Mouse (Mus musculus) forebrain, embryonic 10.5 days (tissue): ENCODE results near the gene Olfr1109. TPM values are rescaled to one million over a fixed set of nuclear protein-coding genes. Genes with fewer than 3 reads are reported as not detected.

ENCODE experiments used
- DNase-seq: peaks from one replicate; pipeline ENCODE4 v3.0.0-alpha.2; 2017; ENCODE audit warnings: low spot score; ENCODE audit errors: extremely low spot score
- H3K27ac ChIP-seq: fragments of 300-500 bp; sonication (generic); 2 replicates; pipeline ENCODE4 v1.5.1; 2016; ENCODE audit warnings: mild to moderate bottlenecking
- H3K27me3 ChIP-seq: fragments of 300-500 bp; sonication (generic); 2 replicates; pipeline ENCODE4 v1.6.1; 2016; ENCODE audit warnings: mild to moderate bottlenecking; ENCODE audit not compliant: poor library complexity, severe bottlenecking
- H3K36me3 ChIP-seq: fragments of 300-500 bp; sonication (generic); replicated peaks from 2 replicates; pipeline ENCODE4 v1.6.1; 2016; ENCODE audit warnings: mild to moderate bottlenecking, moderate library complexity
- H3K4me1 ChIP-seq: fragments of 300-500 bp; sonication (generic); 2 replicates; pipeline ENCODE4 v1.6.1; 2016
- H3K4me3 ChIP-seq: fragments of 300-500 bp; sonication (generic); 2 replicates; pipeline ENCODE4 v1.5.1; 2016; ENCODE audit warnings: mild to moderate bottlenecking, moderate library complexity
- H3K9me3 ChIP-seq: fragments of 300-500 bp; sonication (generic); 2 replicates; pipeline ENCODE4 v1.6.1; 2016; ENCODE audit warnings: mild to moderate bottlenecking, moderate library complexity
- WGBS: fragments of 180-500 bp; shearing (Covaris S2); methylation state at CpG from one replicate; pipeline ENCODE4 v1.1.7; 2016; 5-methylcytosine and 5-hydroxymethylcytosine counted together
- polyA plus RNA-seq: library from polyadenylated mRNA; unstranded; fragments of >200 nt; fragmentation: Nextera tagmentation; extraction: Ambion mirVana; gene quantifications from 2 replicates; pipeline ENCODE4 v1.2.1, GENCODE M21; 2016

Olfr1109 gene
- not detected in 2 replicates for polyA plus RNA-seq

GRCm38 (mm10) chr2:87095908-87096307 lies at the start of gene Olfr1109:
Gene Olfr1109, minus strand, starts transcription at chr2:87096008.
- Histone ChIP-seq H3K4me1 (no peaks in the 10 kb centered on the region), H3K36me3 (no peaks in the 10 kb centered on the region), H3K27ac (no peak within 1 kb of the TSS), H3K4me3 (no peak within 1 kb of the TSS), H3K9me3 (no peaks in the 10 kb centered on the region), H3K27me3 (no peaks in the 10 kb centered on the region)
- WGBS = 55% methylated on average over 1 of the region's 1 CpGs
- no peak for DNase-seq

- Histone ChIP-seq H3K4me1 (no peaks in the 10 kb centered on the region), H3K36me3 (no peaks in the 10 kb centered on the region), H3K27me3 (no peaks in the 10 kb centered on the region), H3K4me3 (no peak within 1 kb of the TSS), H3K27ac (no peak within 1 kb of the TSS), H3K9me3 (no peaks in the 10 kb centered on the region)
- 88% methylated on average over 1 of the region's 1 CpGs for WGBS
- no peak for DNase-seq
These were observed 44.4 kb upstream of the Olfr1109 start, which contains the start of gene Olfr1110 for GRCm38 (mm10) chr2:87140200-87140599. Gene Olfr1110, minus strand, starts transcription at chr2:87140300.

- no peak for DNase-seq
- Histone ChIP-seq H3K4me1 (no peaks in the 10 kb centered on the region), H3K4me3 (no peak within 1 kb of the TSS), H3K9me3 (no peaks in the 10 kb centered on the region), H3K36me3 (no peaks in the 10 kb centered on the region), H3K27ac (no peak within 1 kb of the TSS), H3K27me3 (no peaks in the 10 kb centered on the region)
These were observed 18.7 kb upstream of the Olfr1109 start, which contains the start of gene Olfr259 for GRCm38 (mm10) chr2:87114467-87114866. Gene Olfr259, minus strand, starts transcription at chr2:87114567.

GRCm38 (mm10) chr2:87075717-87076116 lies 20.1 kb downstream of the Olfr1109 start, which contains the start of gene Olfr1107:
Gene Olfr1107, minus strand, starts transcription at chr2:87075817.
- H3K27me3 ChIP-seq = no peaks in the 10 kb centered on the region
- WGBS = 80% methylated on average over 1 of the region's 1 CpGs
- no peak for DNase-seq
- H3K9me3 ChIP-seq = no peaks in the 10 kb centered on the region
- no peaks in the 10 kb centered on the region for H3K36me3 ChIP-seq
- H3K4me1 ChIP-seq = no peaks in the 10 kb centered on the region
- H3K4me3 ChIP-seq = no peak within 1 kb of the TSS
- no peak within 1 kb of the TSS for H3K27ac ChIP-seq

GRCm38 (mm10) chr2:87052173-87052572 lies 43.6 kb downstream of the Olfr1109 start, which contains the start of gene Olfr1106:
Gene Olfr1106, minus strand, starts transcription at chr2:87052273.
- Histone ChIP-seq H3K27me3 (no peaks in the 10 kb centered on the region), H3K9me3 (no peaks in the 10 kb centered on the region)

More at GRCm38 (mm10) chr2:87052173-87052572, 43.6 kb downstream of the Olfr1109 start, which contains the start of gene Olfr1106:
- no peak for DNase-seq
- Histone ChIP-seq H3K4me1 (no peaks in the 10 kb centered on the region), H3K4me3 (no peak within 1 kb of the TSS), H3K27ac (no peak within 1 kb of the TSS), H3K36me3 (no peaks in the 10 kb centered on the region)
- WGBS = 84% methylated on average over 1 of the region's 1 CpGs

Other genes starting within 250 kb of the Olfr1109 start
- not detected in 2 replicates for gene Olfr1095, start 244.3 kb downstream of the Olfr1109 start, polyA plus RNA-seq
- not detected in 2 replicates for gene Gm13723, start 221.2 kb downstream of the Olfr1109 start, polyA plus RNA-seq
- gene Olfr1097, start 203.8 kb downstream of the Olfr1109 start, polyA plus RNA-seq = not detected in 2 replicates
- not detected in 2 replicates for gene Olfr1098, start 171.5 kb downstream of the Olfr1109 start, polyA plus RNA-seq
- gene Olfr1099, start 135.3 kb downstream of the Olfr1109 start, polyA plus RNA-seq = not detected in 2 replicates
- gene Olfr1100, start 116.1 kb downstream of the Olfr1109 start, polyA plus RNA-seq = not detected in 2 replicates
- not detected in 2 replicates for gene Olfr1101, start 104.8 kb downstream of the Olfr1109 start, polyA plus RNA-seq
- gene Olfr1102, start 97.6 kb downstream of the Olfr1109 start, polyA plus RNA-seq = not detected in 2 replicates
- gene Olfr1104, start 68.9 kb downstream of the Olfr1109 start, polyA plus RNA-seq = not detected in 2 replicates
- gene Olfr1105, start 59.5 kb downstream of the Olfr1109 start, polyA plus RNA-seq = not detected in 2 replicates
- not detected in 2 replicates for gene Olfr1106, start 43.7 kb downstream of the Olfr1109 start, polyA plus RNA-seq
- gene Olfr1107, start 20.2 kb downstream of the Olfr1109 start, polyA plus RNA-seq = not detected in 2 replicates
- gene Olfr259, start 18.6 kb upstream of the Olfr1109 start, polyA plus RNA-seq = not detected in 2 replicates
- gene Olfr1110, start 44.3 kb upstream of the Olfr1109 start, polyA plus RNA-seq = not detected in 2 replicates
- gene Olfr1111, start 56.6 kb upstream of the Olfr1109 start, polyA plus RNA-seq = not detected in 2 replicates
- not detected in 2 replicates for gene Olfr1112, start 91.8 kb upstream of the Olfr1109 start, polyA plus RNA-seq
- not detected in 2 replicates for gene Olfr1113, start 113.0 kb upstream of the Olfr1109 start, polyA plus RNA-seq
- gene Olfr1115, start 152.0 kb upstream of the Olfr1109 start, polyA plus RNA-seq = not detected in 2 replicates
- not detected in 2 replicates for gene Olfr1116, start 171.5 kb upstream of the Olfr1109 start, polyA plus RNA-seq
- gene Olfr1118, start 211.6 kb upstream of the Olfr1109 start, polyA plus RNA-seq = not detected in 2 replicates